In genomic region chr9:106475046-106475445, GRCm38 (mm10) we compare ENCODE assay signal across 9 mouse cellular contexts. TPM values are rescaled to one million over a fixed set of nuclear protein-coding genes. Genes with fewer than 3 reads are reported as not detected.
DNase-seq lines count a peak whose midpoint lies in the region; ATAC-seq and TF ChIP-seq lines count a peak whose summit lies in the region.
"Had no signal": no experiment of that assay in that cellular context is flagged by ENCODE, and none has a peak within 500 bp of the region (broad histone marks: within the 10 kb centered on the region; RNA-seq: fewer than 3 reads in every experiment).

No protein-coding gene starts in this region.

- intact Hi-C loops in gastrocnemius, adult 2 months (cut with DNase I): loop anchor here (1.0 to 5.0 kb wide), 3 partner anchors 27 to 168 kb away; partner anchors contain the start of gene Dusp7

- H3K9ac ChIP-seq in forebrain, postnatal 0 days: no peak overlapping the region
- H3K9ac ChIP-seq: midbrain, embryonic 12.5 days had no signal

- no peaks in the 10 kb centered on the region; the same call in 1 of the 2 replicates for H3K36me3 ChIP-seq in small intestine, adult 2 months (ENCODE audit: control insufficient read depth, insufficient read depth, low read length)
- H3K36me3 ChIP-seq in forebrain, postnatal 0 days (ENCODE audit: insufficient read depth): no peaks in the 10 kb centered on the region
- H3K36me3 ChIP-seq: midbrain, embryonic 12.5 days had no signal

- WGBS in small intestine, adult 2 months: 57% methylated on average over 7 of the region's 7 CpGs
- WGBS in forebrain, postnatal 0 days: 65% methylated on average over 7 of the region's 7 CpGs

- peak; percentile 66 for DNase-seq in gastrocnemius, adult 2 months
- DNase-seq in gastrocnemius, adult 18-20 months (ENCODE audit: low spot score): no peak
- DNase-seq in right cerebral cortex, postnatal 36 days (ENCODE audit: low spot score in 2 of 2): peak; percentile 1 to 2
- no peak for DNase-seq in right cerebral cortex, adult 18-20 months
- DNase-seq in cerebellum, postnatal 10 days: peak; percentile 36 to 38
- DNase-seq in induced T-regulatory cell, adult 2 months (ENCODE audit: low read depth): peak; percentile 31
- no peak for DNase-seq in forebrain, postnatal 0 days

- H3K4me3 ChIP-seq in gastrocnemius, adult 2 months: peak overlapping the region; percentile 76
- peak overlapping the region; percentile 56 for H3K4me3 ChIP-seq in small intestine, adult 2 months (ENCODE audit: low read depth, low read length)
- H3K4me3 ChIP-seq in forebrain, postnatal 0 days (ENCODE audit: low read depth, low read length): no peak overlapping the region
- H3K4me3 ChIP-seq: midbrain, embryonic 12.5 days had no signal

- peaks cover 27% of the 10 kb centered on the region for H3K4me1 ChIP-seq in small intestine, adult 2 months (ENCODE audit: control insufficient read depth, insufficient read depth, insufficient read length, low read length)
- peaks cover 5% of the 10 kb centered on the region; the same call in 1 of the 2 replicates for H3K4me1 ChIP-seq in forebrain, postnatal 0 days (ENCODE audit: insufficient read depth)

- TF ChIP-seq POLR2A in small intestine, adult 2 months (IDR thresholded peaks at IDR 0.05; ENCODE audit: low read depth, low read length): no peak

- H3K27me3 ChIP-seq in small intestine, adult 2 months (ENCODE audit: control insufficient read depth, insufficient read depth, low read length): no peaks in the 10 kb centered on the region
- H3K27me3 ChIP-seq in forebrain, postnatal 0 days (ENCODE audit: insufficient read depth, low read length): no peaks in the 10 kb centered on the region

- TF ChIP-seq CTCF in gastrocnemius, adult 2 months (IDR thresholded peaks at IDR 0.05): no peak
- TF ChIP-seq CTCF in small intestine, adult 2 months (IDR thresholded peaks at IDR 0.05; ENCODE audit: extremely low read depth, insufficient read length, insufficient replicate concordance, low read depth, low read length): no peak
- TF ChIP-seq CTCF in forebrain, postnatal 0 days (IDR thresholded peaks at IDR 0.05; ENCODE audit: low read depth): no peak

- H3K9me3 ChIP-seq in forebrain, postnatal 0 days (ENCODE audit: low read length): no peaks in the 10 kb centered on the region
- H3K9me3 ChIP-seq: midbrain, embryonic 12.5 days had no signal

- no peak for ATAC-seq in forebrain, postnatal 0 days

- peak overlapping the region; percentile 96 for H3K27ac ChIP-seq in gastrocnemius, adult 2 months
- H3K27ac ChIP-seq in small intestine, adult 2 months (ENCODE audit: insufficient read depth, low read depth, low read length): no peak overlapping the region
- no peak overlapping the region for H3K27ac ChIP-seq in forebrain, postnatal 0 days (ENCODE audit: low read depth, low read length)
- H3K27ac ChIP-seq: midbrain, embryonic 12.5 days had no signal

- H3K4me2 ChIP-seq in forebrain, postnatal 0 days (ENCODE audit: low read depth): no peak overlapping the region

RNA-seq across cellular contexts. Expression of gene Rrp9, which starts 0.7 kb away (rescaled TPM):
- 10 to 100 TPM; 23.9 to 24.7 TPM for total RNA-seq in gastrocnemius, adult 2 months (2021)
- total RNA-seq in gastrocnemius, adult 18-20 months (2021): 10 to 100 TPM; 19.8 to 21.7 TPM
- 11.1 and 18.3 TPM in 2 replicates for polyA plus RNA-seq in small intestine, adult 2 months (2012; rRNA removed)
- 45.6 and 52.9 TPM in 2 replicates for total RNA-seq in forebrain, postnatal 0 days (2014; rRNA removed)
- polyA plus RNA-seq in forebrain, postnatal 0 days (2015; fragmentation: Nextera tagmentation; extraction: Ambion mirVana): 46.5 and 47.3 TPM in 2 replicates

RNA-seq across cellular contexts. Expression of gene Parp3, which starts 1.7 kb away (rescaled TPM):
- total RNA-seq in gastrocnemius, adult 2 months (2021): 10 to 100 TPM; 60.4 to 75.3 TPM
- total RNA-seq in gastrocnemius, adult 18-20 months (2021): 10 to 100 TPM; 68.1 to 69.4 TPM
- polyA plus RNA-seq in small intestine, adult 2 months (2012; rRNA removed): 13.5 and 19.5 TPM in 2 replicates
- 2.2 and 6.2 TPM in 2 replicates for total RNA-seq in forebrain, postnatal 0 days (2014; rRNA removed)
- polyA plus RNA-seq in forebrain, postnatal 0 days (2015; fragmentation: Nextera tagmentation; extraction: Ambion mirVana): 1.4 and 1.7 TPM in 2 replicates

RNA-seq across cellular contexts. Expression of gene Gpr62, which starts 9.3 kb away (rescaled TPM):
- under 1 TPM in 1 of 2 experiments, not detected in 1; 0.15 TPM for total RNA-seq in gastrocnemius, adult 2 months (2021)
- under 1 TPM; 0.14 to 0.21 TPM for total RNA-seq in gastrocnemius, adult 18-20 months (2021)
- polyA plus RNA-seq in small intestine, adult 2 months (2012; rRNA removed): 0.09 and 0.39 TPM in 2 replicates
- total RNA-seq in forebrain, postnatal 0 days (2014; rRNA removed): 1.5 and 1.8 TPM in 2 replicates
- 2.3 and 3.0 TPM in 2 replicates for polyA plus RNA-seq in forebrain, postnatal 0 days (2015; fragmentation: Nextera tagmentation; extraction: Ambion mirVana)

RNA-seq across cellular contexts. Expression of gene Pcbp4, which starts 22.0 kb away (rescaled TPM):
- 10 to 100 TPM; 63.8 to 69.0 TPM for total RNA-seq in gastrocnemius, adult 2 months (2021)
- total RNA-seq in gastrocnemius, adult 18-20 months (2021): 10 to 100 TPM; 54.7 to 69.6 TPM
- 20.4 and 21.1 TPM in 2 replicates for polyA plus RNA-seq in small intestine, adult 2 months (2012; rRNA removed)
- total RNA-seq in forebrain, postnatal 0 days (2014; rRNA removed): 454 and 602 TPM in 2 replicates
- 251 and 273 TPM in 2 replicates for polyA plus RNA-seq in forebrain, postnatal 0 days (2015; fragmentation: Nextera tagmentation; extraction: Ambion mirVana)

RNA-seq across cellular contexts. Expression of gene Iqcf1, which starts 24.7 kb away (rescaled TPM):
- total RNA-seq in gastrocnemius, adult 2 months (2021): not detected
- not detected for total RNA-seq in gastrocnemius, adult 18-20 months (2021)
- not detected in 2 replicates for polyA plus RNA-seq in small intestine, adult 2 months (2012; rRNA removed)
- not detected in 2 replicates for total RNA-seq in forebrain, postnatal 0 days (2014; rRNA removed)
- not detected in 2 replicates for polyA plus RNA-seq in forebrain, postnatal 0 days (2015; fragmentation: Nextera tagmentation; extraction: Ambion mirVana)
- polyA plus RNA-seq: midbrain, embryonic 12.5 days had no signal

Comparison
In these comparisons a context has a peak if more than half of its experiments do, and no peak if none do; other contexts are left out.
1. DNase-seq: peak in gastrocnemius, adult 2 months (single experiment), right cerebral cortex, postnatal 36 days (2 of 2), cerebellum, postnatal 10 days (2 of 2) and induced T-regulatory cell, adult 2 months (single experiment); none in gastrocnemius, adult 18-20 months (single experiment), right cerebral cortex, adult 18-20 months (single experiment) and forebrain, postnatal 0 days (single experiment).